Mouse (Mus musculus) urinary bladder, postnatal 10 days (tissue): Measurements from ENCODE around the gene Btg1-ps2.
"Not testable (repeated sequence)": the region's sequence is repeated elsewhere in the genome, so short reads cannot be mapped to it uniquely, and the experiment has no call there.

Experiments used
- DNase-seq: peaks from one replicate; pipeline ENCODE4 v3.0.0; 2022; ENCODE audit warnings: low spot score

The Btg1-ps2 gene

DNA sequence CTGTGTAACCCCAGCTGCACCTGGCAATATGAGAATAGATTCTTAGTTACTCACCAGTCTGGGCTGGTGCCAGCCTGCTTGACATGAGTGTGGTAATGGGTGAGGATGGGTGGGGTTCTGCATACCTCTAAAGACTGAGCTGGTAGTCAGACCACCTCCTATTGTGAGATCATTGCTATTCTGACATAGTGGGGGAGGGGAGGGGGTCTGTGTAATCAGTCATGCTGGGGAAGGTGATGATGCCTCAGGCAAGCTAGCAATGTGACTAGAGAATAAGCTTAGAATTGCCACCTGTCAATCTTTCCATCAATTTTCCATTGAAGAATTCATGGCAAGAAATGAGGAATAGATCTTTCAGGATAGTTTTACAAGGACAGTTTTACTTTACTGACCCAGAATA lies at the start of gene Btg1-ps2:
TSS of gene Btg1-ps2 (minus strand) at position 101 of the 400 bp plus-strand sequence.
- not testable (repeated sequence) for DNase-seq

DNA sequence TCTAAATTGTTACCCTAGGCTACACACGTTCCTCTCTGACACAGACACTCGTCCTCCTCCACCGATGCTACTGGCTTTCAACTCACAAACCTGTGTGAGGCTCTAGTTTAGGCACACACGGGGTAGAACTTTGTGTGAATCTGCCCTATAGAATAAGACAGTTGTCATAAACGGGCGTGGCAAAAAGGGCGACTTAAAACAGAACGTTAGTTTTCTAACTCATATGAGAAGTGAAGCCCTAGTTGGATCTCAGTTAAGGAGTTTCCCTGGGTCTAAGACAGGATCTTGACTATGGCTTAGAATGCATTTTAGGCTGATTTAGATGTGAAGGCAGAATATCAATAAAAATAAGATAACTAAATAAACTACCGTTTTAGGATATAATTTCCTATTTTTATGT lies 42.1 kb upstream of the Btg1-ps2 start, which contains the start of gene Rhox11:
TSS of gene Rhox11 (minus strand) at position 101 of the 400 bp plus-strand sequence.
- no peak for DNase-seq

DNA sequence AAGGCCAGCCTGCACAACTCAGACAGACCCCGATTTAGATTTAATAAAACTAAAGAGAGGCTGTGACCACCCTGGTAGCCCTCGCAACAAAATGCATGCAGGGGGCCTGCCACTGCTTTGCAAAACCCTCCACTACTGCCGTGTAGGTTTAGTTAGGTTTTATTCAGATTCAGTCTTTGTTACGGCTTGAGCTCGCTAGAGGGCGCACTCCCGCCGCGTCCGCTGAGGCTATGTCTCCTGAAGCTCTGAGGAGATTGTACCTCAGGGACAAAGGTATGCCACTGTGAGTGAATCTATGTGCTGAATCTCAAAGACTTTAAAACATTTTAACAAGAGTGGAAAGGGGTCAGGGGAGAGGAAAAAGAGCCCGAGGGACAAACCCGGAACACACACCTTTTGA lies 41.3 kb upstream of the Btg1-ps2 start:
- no peak for DNase-seq

DNA sequence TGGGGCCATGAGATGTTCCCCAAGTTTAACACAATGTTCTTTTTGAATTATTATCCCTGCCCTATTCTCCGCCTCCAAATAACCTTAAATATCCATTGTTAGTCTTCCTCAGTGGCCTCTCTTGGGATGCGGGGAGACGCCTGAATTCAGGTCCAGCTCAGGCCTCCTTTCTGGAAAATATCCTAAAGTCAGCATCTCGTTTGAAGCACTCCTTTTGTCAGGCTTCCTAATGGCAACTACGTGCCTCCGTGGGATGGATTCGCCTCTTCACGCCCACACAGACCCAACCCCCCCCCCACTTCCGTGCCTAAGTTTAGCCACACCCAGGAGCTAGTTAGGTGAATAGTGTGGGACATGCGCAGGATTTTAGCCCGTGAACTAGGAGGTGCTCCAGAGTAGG lies 23.3 kb upstream of the Btg1-ps2 start, which contains the start of gene Rhox10:
TSS of gene Rhox10 (plus strand) at position 301 of the 400 bp plus-strand sequence.
- DNase-seq: no peak

DNA sequence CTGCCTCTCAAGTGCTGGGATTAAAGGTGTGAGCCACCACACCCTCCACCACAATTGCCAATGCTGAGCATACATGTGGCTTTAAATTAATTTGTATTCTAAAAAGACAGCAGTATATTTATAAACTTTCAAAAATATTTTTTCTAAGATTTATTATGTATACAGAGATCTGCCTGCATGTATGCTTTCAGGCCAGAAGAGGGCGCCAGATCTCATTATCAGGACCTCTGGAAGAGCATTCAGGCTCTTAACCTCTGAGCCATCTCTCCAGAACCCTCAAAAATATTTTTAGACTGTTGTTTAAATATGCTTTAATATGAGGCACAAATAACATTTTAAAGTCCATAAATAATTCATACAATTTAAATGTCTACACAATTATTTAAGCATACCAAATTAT lies 18.6 kb upstream of the Btg1-ps2 start:
- DNase-seq: no peak

DNA sequence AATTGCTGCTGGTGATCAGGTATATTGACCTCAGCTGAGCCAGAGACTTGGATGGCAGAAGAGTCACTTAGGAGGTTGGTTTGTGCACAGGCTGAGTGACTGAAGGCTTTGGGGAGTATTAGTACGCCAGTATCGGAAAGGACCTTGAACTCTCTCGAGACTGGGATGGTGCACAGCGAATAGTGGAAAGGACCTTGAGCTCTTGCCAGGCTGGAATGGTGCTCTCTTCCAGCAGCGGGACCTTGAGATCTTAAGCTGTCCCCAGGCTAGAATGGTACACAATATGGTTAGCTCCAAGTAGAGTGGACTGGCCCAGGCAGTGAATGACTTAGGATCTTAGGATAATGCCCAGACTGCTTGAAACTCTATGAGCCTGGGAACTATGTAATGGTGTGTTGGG lies 3.2 kb downstream of the Btg1-ps2 start:
- no peak for DNase-seq

DNA sequence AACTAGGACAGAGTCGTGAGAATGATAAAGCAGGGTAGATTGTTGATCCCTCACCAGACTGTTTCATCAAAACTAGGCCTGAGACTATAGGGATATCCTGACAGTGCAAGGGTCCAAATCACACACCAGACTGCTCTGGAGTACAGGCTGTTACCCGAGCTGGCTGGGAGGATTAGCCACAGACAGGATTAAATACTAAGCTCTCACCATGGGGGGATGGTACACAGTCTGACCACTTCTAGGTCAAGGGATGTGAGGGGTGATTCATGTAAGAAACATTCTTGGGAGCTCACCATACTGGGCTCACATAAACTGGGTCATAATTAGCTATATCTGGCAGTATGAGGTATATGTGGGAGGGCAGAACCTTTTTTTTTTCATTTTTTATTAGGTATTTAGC lies 9.1 kb downstream of the Btg1-ps2 start:
- DNase-seq: no peak

DNA sequence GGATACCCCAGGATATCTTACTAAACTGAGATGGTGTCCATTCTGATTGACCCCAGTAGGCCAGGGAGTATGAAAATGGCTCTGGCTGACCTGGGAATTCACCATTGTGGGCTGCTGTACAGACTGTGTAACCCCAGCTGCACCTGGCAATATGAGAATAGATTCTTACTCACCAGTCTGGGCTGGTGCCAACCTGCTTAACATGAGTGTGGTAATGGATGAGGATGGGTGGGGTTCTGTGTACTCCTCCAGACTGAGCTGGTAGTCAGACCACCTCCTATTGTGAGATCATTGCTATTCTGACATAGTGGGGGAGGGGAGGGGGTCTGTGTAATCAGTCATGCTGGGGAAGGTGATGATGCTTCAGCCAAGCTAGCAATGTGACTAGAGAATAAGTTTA lies 24.3 kb downstream of the Btg1-ps2 start, which contains the start of gene Btg1-ps1:
TSS of gene Btg1-ps1 (minus strand) at position 219 of the 400 bp plus-strand sequence.
- DNase-seq: not testable (repeated sequence)

DNA sequence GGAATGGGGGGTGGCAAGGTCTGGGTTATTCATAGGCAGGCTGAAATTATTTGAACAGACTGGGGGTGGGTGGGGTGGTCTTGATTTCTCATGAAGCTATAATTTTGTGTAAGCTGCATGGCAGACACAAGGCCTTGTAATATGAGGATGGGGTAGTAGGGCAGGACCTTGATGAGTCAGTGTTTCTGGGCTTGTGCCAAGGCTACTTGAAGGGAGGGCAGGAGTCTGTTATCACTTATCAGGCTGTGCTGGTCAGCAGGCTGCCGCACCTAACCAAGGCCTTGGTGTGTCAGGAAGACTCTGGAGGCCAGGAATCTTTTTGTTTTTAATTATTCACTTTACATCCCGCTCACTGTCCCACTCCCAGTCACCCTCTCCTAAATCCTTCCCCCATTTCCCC lies 34.2 kb downstream of the Btg1-ps2 start:
- DNase-seq: no peak
